Mouse (Mus musculus): ENCODE data around the gene Mast3. TPM values are rescaled to one million over a fixed set of nuclear protein-coding genes. Genes with fewer than 3 reads are reported as not detected.
A peak's percentile ranks its signal among the peaks of the same experiment; 100 is the strongest.

Gene Mast3
- total RNA-seq, 2 experiments from 2014 or later: 12.3 to 14.6 TPM

DNA sequence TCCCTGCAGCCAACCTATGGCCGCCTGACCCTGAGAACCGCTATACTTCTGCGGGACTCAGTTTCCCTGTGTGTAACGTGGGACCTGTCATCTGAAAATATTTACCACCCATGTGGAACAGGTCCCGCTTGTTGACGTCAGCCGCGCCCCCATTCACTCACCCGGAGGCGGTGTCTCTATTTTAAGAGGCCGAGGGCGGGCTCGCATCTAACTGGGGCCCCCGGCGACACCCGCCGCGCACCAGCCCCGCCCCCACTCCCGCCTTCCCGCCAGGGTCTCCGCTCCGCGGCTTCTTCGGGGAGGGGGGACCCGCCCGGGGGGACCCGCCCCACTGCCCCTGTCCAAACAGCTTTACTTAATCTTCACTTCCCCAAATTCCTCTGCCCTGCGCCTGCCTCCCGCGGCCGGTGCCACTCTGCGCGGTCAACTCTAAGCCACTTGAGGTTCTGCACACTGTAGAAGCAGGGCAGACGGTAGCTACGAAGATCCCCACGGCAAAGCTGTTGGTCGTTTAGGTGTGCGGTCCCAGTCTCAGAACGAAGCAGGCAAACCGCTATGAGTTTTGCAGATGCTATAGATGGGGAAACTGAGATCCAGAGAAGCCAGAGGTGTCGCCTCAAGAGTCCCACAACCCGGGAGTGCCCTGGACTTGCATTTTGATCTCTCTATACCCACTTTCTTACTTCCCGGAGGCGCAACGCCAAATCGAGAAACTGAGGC lies 933 bp downstream of the Mast3 start:
- peak in 1 of 2 experiments; percentile 51 for DNase-seq (ENCODE audit: low spot score in 2 of 2)

- DNase-seq (ENCODE audit: low spot score in 2 of 2): no peak
These were observed 1.9 kb downstream of the Mast3 start for GRCm38 (mm10) chr8:70802786-70803510.

GRCm38 (mm10) chr8:70801830-70802229 lies 3.0 kb downstream of the Mast3 start:
- no peak for DNase-seq (ENCODE audit: low spot score in 2 of 2)

DNA sequence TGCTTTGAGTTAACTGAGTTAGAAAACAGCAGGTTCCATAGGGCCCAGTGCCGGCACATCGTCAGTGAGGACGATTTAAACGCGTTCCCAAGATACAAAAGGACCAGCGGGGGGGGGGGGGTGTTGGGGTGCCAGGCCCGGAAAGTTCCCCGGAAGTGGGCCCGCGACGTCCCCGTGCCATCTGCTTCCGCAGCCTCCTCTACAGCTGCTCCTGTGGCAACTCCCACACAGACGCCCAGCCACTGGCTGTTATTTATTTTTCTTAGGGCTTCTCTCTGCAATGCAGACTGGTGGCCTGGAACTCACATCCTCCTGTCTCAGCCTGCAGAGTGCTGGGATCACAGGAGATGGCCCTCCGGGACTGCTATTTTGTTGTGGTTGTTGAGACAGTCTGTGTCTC lies 3.7 kb downstream of the Mast3 start:
- DNase-seq (ENCODE audit: low spot score in 2 of 2): no peak

GRCm38 (mm10) chr8:70800648-70801047 lies 4.2 kb downstream of the Mast3 start:
- no peak for DNase-seq (ENCODE audit: low spot score in 2 of 2)

GRCm38 (mm10) chr8:70798281-70798680 lies 6.6 kb downstream of the Mast3 start:
- DNase-seq (ENCODE audit: low spot score in 2 of 2): no peak

DNA sequence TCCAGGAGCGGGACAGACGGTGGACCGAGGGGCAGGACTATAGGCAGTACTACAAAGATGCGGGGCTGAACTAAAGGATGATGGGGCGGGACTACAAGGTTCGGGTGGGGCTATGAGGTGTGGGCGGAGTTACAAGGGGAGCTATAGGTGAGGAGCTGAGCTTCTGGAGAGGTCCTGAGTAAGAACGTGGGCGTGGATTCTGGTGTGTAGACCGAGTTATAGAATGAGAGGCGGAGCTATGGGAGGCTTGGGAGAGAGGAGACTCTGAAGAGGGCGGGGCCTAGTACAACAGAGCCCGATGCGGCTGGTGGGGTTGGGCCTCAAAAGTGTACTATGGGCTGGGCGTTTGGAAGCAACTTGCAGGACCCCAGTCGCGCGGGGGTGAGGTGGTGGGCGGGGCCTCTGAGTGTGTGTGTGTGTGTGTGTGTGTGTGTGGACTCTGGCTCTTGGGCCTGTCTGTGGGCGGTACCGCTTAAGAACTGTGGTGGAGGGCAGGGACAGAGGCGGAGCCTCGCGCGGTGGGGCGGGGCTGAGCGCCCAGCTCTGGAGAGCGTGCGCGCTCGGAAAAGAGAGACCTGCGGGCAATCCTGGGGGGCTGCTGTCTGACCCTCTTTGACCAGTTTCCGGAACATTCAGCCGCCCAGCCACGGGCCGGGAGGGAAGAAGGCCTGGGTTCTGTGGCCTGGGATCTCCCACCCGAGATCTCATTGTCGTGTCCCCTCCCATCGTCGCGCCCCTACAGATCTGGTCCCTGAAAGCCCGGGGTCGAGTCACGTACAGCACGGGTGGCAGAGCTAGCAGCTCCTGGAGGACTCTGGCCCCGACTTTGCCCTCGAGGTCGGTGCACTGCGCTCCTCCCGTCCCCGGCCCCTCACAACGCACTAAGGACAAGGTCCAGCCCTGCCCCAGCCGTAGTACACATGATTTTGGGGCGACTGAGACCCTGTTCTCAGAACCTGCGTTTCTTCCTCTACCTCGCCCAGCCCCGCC lies 7.5 kb downstream of the Mast3 start:
- DNase-seq (ENCODE audit: low spot score in 2 of 2): peak in 1 of 2 experiments; percentile 78

- no peak for DNase-seq (ENCODE audit: low spot score in 2 of 2)
These were observed 8.3 kb downstream of the Mast3 start for GRCm38 (mm10) chr8:70796403-70797080.

DNA sequence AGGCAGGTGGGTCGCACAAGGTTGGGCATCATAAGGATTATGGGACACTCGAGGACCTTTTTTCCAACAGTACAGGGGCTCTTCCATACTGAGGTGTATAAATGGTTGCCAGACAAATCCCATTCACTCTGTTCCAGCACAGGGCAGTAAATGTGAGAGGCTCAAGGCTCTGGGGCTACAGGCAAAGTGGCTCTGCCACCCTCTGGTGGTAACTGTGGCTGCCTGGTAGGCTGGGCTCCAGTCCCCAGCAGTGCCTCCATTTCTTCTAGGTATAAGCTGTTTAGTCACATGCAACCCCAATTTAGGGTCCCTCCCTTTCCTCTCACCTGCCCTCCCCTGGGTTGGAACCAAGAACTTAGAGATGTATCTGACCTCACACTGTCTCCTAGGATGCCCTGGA lies 9.5 kb downstream of the Mast3 start:
- no peak for DNase-seq (ENCODE audit: low spot score in 2 of 2)

DNA sequence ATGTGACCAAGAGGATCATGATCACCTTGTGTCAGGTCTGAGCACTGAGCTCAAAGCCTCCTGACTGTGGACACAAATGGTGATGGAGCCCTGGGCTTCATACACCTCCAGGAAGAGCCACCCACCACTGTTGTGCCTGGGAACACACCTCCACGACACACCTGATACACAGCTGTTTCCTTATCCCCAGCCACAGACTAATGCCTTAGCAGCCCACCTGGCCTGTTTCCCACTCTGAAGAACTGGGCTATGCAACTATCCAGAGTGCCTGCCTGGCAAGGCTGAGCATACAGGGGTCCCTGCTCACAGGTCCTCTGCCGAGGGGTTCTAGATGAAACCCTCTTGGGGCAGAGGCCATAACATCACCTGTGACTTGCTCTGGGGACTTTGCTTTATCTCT lies 10.6 kb downstream of the Mast3 start:
- DNase-seq (ENCODE audit: low spot score in 2 of 2): no peak

DNA sequence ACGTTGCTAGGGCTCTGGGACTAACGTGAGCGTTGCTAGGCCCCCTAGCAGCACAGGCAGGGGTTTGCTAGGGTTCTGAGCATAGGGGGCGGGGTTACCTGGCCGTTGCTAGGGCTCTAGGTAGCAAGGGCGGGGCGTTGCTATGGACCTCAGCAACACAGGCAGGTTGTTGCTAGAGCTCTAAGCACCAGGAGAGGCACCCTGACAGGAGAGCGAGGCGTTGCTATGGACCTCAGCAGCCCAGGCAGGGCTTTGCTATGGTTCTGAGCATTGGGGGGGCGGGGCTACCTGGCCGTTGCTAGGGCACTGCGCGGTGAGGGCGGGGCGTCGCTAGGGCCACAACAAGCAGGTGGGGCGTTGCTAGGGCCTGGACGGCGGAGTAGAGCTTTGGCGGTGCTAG lies 12.2 kb downstream of the Mast3 start:
- no peak for DNase-seq (ENCODE audit: low spot score in 2 of 2)

- peak; percentile 96 for DNase-seq (ENCODE audit: low spot score in 2 of 2)
These were observed 12.7 kb downstream of the Mast3 start for GRCm38 (mm10) chr8:70791975-70792691.

DNA sequence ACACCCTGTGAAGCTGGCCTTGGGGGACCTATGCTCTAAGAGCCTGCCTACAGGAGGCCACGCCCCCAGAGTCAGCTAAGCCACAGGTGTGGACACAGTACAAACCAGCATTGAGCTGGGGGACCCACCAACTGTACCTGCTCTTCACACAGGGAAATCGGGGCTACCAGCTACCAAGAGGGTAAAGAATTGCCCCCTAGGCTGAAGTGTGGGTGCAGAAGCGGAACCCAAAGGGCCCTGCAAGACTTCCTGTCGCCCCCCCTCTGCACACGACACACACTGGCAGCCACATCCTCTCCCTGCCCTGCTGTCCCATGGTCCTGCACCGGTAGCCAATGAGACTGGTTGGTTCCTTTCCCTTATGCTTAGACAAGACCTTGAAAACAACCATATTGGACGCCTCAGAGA lies 13.6 kb downstream of the Mast3 start:
- DNase-seq (ENCODE audit: low spot score in 2 of 2): no peak

- no peak for DNase-seq (ENCODE audit: low spot score in 2 of 2)
These were observed 14.0 kb downstream of the Mast3 start for GRCm38 (mm10) chr8:70790846-70791245.

DNA sequence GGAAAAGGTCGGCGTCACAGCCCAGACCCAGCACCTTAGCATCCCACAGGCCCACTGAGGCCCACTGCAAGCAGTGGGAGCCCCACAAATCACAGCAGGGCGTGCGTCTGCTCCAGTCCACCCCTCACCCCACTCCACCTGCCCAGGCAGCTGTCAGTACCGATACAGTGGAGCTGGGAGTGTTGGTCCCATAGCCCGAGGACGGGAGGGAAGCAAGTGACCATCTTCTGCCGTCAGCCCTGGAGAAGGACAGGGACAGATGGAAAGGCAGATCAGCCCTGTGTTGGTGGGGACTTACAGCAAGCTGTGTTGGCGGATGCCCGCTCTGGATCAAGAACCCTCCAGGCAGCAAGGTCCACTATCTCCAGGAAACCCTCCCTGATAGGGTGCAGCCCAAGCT lies 15.8 kb downstream of the Mast3 start:
- DNase-seq (ENCODE audit: low spot score in 2 of 2): no peak

DNA sequence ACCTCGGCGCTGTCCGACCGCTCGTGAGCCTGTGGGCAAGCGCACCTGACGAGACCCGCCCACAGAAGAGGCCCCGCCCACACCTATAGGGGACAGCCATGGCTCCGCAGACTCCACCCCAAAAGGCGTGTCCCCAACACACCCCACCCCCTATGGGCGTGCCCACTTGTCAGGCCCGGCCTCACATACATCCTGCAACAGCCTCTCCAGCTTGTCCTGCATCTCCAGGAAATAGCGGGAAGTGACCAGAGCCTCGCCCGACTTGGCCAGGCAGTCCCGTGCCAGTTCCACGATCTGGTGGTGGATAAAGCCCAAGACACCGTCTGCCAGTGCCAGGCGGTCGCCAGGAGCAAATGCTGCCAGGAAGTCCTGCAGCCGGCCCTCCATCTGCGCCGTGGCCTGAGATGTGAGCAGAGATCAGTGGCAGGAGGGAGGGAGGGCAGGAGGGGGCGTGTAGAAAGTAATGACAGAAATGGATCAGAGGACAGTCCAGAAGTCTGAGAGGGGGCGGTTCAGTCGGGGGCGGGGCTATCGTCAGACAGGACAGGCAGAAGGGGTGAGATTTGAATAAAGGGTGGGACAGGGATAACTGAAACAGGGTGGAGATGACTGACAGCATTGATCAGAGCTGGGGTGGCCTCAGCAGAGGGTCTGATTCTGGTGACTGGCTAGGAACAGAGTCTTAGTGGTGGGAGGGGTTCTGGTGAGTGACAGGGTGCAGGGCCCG lies 16.8 kb downstream of the Mast3 start:
- DNase-seq (ENCODE audit: low spot score in 2 of 2): peak in 1 of 2 experiments; percentile 14

GRCm38 (mm10) chr8:70787051-70787445 lies 17.8 kb downstream of the Mast3 start:
- DNase-seq (ENCODE audit: low spot score in 2 of 2): no peak

DNA sequence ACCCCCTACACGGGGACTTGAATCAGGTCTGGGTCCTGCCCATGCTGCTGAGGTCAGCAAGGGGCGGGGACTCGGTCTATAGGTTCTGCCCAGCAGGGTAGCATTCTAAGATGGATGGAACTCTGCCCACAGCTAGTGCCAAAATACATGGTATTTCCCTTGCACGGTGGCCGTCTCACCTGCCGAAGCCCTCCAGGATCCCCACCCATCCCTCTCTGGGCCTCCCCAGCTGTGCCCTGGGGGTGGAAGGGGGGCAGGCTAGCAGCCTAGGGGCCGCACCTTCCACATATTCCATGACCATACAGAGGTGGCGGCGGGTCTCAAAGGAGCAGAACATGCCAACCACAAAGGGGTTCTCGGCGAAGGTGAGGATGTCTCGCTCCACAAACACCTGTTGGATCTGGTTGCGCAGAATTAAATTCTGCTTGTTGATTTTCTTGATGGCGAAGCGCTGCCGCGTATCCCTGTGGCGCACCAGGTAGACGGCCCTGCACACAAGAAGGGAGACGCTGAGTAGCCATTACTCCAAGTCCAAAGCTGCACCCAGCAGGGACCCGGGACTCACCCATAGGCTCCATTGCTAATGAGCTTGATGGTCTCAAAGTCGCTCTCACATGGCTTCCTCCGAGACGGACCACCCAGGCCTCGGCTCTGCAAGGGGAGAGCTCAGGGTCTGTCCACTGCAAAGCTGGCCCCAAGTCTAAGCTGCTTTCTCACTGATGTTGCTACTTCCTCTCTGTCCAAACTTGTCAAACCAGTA lies 18.4 kb downstream of the Mast3 start:
- DNase-seq (ENCODE audit: low spot score in 2 of 2): no peak

DNA sequence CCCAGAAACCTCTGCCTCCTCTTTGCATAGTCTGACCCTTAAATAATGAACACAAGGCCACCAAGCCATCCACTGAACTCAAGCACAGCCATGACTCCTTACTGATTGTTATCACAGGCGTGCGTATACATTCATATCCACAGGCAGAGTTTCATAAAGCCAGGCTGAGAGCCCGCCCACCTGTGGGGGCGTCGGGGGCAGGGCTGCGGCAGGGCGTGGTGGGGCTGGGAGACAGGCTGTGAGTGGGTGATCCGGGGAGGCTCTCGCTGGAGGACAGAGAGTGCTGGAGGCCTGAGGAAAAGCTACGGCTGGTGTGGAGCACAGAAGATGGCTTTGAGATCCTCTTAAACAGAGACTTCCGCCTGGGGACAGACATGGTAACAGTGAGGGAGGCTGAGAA lies 24.8 kb downstream of the Mast3 start:
- DNase-seq (ENCODE audit: low spot score in 2 of 2): no peak

All from gastrocnemius, postnatal 4 days (tissue).